Mouse (Mus musculus): ENCODE data around the gene Adgrd1.

- TF ChIP-seq E2F4 (IDR thresholded peaks at IDR 0.05; ENCODE audit: insufficient read depth) = no peak
- TF ChIP-seq POLR2A (IDR thresholded peaks at IDR 0.05; ENCODE audit: insufficient read length, low read depth) = no peak
- no peak for TF ChIP-seq TCF3 (IDR thresholded peaks at IDR 0.05; ENCODE audit: insufficient read length, low read depth)
- no peak for TF ChIP-seq MAX (IDR thresholded peaks at IDR 0.05; ENCODE audit: low read depth)
- TF ChIP-seq USF1 (IDR thresholded peaks at IDR 0.05; ENCODE audit: low read depth) = no peak
- TF ChIP-seq POLR2AphosphoS2 (IDR thresholded peaks at IDR 0.05; ENCODE audit: insufficient read length, low read depth) = no peak
- no peak for TF ChIP-seq CEBPB (IDR thresholded peaks at IDR 0.05; ENCODE audit: insufficient read depth, poor library complexity, severe bottlenecking)
- peak; percentile 1 for TF ChIP-seq TCF12 (IDR thresholded peaks at IDR 0.05; ENCODE audit: insufficient read depth, poor library complexity, severe bottlenecking)
- TF ChIP-seq MYOD1 (IDR thresholded peaks at IDR 0.05; ENCODE audit: control insufficient read depth in 1 of 3, insufficient read length in 2 of 3, low read depth in 2 of 3) = peak in 2 of 3 experiments; percentile 91 to 96
- peak in 2 of 3 experiments; percentile 76 to 80 for TF ChIP-seq MYOG (IDR thresholded peaks at IDR 0.05; ENCODE audit: control insufficient read depth in 1 of 3, insufficient read depth in 1 of 3, insufficient read length in 2 of 3, low read depth in 2 of 3)
Observed at GRCm38 (mm10) chr5:129182554-129182953, 86.0 kb downstream of the Adgrd1 start.
